In the genomic region with DNA sequence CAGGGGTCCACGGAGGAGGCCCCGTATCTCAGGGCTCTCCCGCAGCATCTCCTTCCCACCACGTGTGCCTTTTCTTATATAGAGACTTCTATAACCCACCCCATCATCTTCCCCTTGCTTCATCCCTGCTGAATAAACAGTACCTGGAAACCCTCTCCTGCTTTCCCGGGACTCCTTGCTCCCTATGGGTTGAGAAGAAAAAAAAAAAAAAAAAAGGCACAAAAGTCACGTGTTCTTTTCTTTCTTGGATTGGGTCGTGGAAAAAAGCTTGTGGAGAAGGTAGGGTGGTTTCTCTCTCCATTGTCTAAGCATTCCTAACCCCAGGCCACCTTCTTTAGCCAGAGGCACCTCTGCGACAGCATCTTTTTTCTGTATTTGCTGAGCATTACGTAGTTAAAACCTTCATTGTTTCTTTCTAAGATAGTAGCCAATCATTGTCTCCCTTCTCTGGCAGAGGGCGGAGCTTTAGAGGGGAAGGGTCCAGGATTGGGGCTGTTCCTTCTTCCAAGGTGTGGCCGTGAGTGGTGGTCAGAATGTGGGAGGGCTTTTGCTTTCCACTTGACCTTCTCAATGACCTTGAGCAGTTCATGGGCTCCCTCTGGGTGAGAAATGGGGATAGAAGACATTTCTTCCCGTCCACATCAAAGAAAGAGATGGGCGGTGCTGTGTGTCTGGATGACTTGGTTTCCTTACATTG, we compare ENCODE assay signal across 17 mouse cellular contexts.
"Had no signal": no experiment of that assay in that cellular context is flagged by ENCODE, and none has a peak within 500 bp of the region (broad histone marks: within the 10 kb centered on the region; RNA-seq: fewer than 3 reads in every experiment).

No protein-coding gene starts in this region.

- H3K4me3 ChIP-seq: midbrain, embryonic 10.5 days; midbrain, embryonic 12.5 days; myocyte; neural tube, embryonic 13.5 days; neural tube, embryonic 15.5 days had no signal

- H3K27me3 ChIP-seq: midbrain, embryonic 12.5 days; neural tube, embryonic 13.5 days; neural tube, embryonic 15.5 days had no signal

- H3K4me1 ChIP-seq: midbrain, embryonic 10.5 days; midbrain, embryonic 12.5 days; neural tube, embryonic 13.5 days; neural tube, embryonic 15.5 days had no signal

- H3K9me3 ChIP-seq: midbrain, embryonic 10.5 days; midbrain, embryonic 12.5 days; neural tube, embryonic 13.5 days; neural tube, embryonic 15.5 days had no signal

- DNase-seq: lung, embryonic 14.5 days; lung, postnatal 10 days; lung, postnatal 4 days; midbrain, embryonic 14.5 days; retina, postnatal 1 day; right cerebral cortex, adult 18-20 months; right cerebral cortex, postnatal 25 days; right cerebral cortex, postnatal 4 days; spleen, adult 18-20 months; thymus, adult 18-20 months; thymus, postnatal 14 days; thymus, postnatal 36 days had no signal

- H3K36me3 ChIP-seq: midbrain, embryonic 10.5 days; midbrain, embryonic 12.5 days; neural tube, embryonic 13.5 days; neural tube, embryonic 15.5 days had no signal
